Comparison of ENCODE assay signal across 17 mouse cellular contexts in the genomic region with DNA sequence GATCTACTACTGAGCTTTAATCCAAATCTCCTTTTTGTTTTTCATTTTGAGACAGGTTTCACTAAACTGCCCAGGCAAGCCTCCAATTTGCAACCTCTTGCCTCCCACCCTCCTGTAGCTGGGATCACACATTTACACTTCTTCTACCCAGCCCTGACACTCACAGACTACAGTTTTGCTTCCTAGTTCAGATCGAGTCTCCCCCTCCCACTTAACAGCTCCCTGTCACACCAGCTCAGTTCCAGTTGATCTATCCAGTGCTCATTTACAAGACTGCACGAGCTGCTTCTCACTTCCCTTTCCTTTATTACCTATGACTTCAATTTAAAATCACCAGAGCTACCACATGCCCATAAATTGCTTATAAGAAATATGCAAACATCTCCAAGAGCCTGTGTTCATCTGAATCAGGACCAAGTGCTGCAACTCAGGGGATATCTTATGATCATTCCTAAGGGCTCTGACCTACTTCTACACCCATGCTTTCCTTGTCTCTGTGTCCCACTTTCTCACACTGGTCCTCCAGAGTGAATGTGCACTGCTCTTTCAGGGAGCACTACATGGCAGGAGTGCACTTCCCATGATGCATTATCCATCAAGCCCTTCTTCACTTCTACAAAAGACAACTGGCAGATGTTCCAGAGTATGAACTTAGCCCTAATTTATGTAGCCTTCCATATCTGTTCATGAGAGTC.
"Had no signal": no experiment of that assay in that cellular context is flagged by ENCODE, and none has a peak within 500 bp of the region (broad histone marks: within the 10 kb centered on the region; RNA-seq: fewer than 3 reads in every experiment).

No protein-coding gene starts in this region.

- H3K27me3 ChIP-seq: kidney, embryonic 15.5 days; limb, embryonic 12.5 days; liver, embryonic 13.5 days; lung, embryonic 15.5 days had no signal

- H3K9me3 ChIP-seq: kidney, embryonic 15.5 days; limb, embryonic 12.5 days; liver, embryonic 13.5 days; lung, embryonic 15.5 days; midbrain, embryonic 12.5 days had no signal

- H3K9ac ChIP-seq: kidney, embryonic 15.5 days; limb, embryonic 12.5 days; liver, embryonic 13.5 days; liver, postnatal 0 days; lung, embryonic 15.5 days; midbrain, embryonic 12.5 days had no signal

- ATAC-seq: liver, postnatal 0 days; midbrain, embryonic 16.5 days had no signal

- H3K27ac ChIP-seq: kidney, embryonic 15.5 days; limb, embryonic 12.5 days; liver, embryonic 13.5 days; lung, embryonic 15.5 days; macrophage; midbrain, embryonic 12.5 days had no signal

- DNase-seq: kidney, adult 2 months; kidney, postnatal 14 days; layer of hippocampus, postnatal 36 days; liver; liver, embryonic 13.5 days; liver, postnatal 0 days; lung, postnatal 14 days; right cerebral cortex, postnatal 4 days; spleen, adult 18-20 months; thymus, postnatal 36 days had no signal

- H3K4me3 ChIP-seq: kidney, embryonic 15.5 days; limb, embryonic 12.5 days; liver, embryonic 13.5 days; lung, embryonic 15.5 days; megakaryocyte, embryonic 14.5 days; midbrain, embryonic 12.5 days had no signal

- H3K4me2 ChIP-seq: kidney, embryonic 15.5 days; limb, embryonic 12.5 days; liver, embryonic 13.5 days; lung, embryonic 15.5 days; midbrain, embryonic 12.5 days had no signal

- H3K4me1 ChIP-seq: kidney, embryonic 15.5 days; lung, embryonic 15.5 days had no signal
